ENCODE assay signal across 11 mouse cellular contexts in genomic region chr9:122701817-122702216, GRCm38 (mm10). TPM values are rescaled to one million over a fixed set of nuclear protein-coding genes. Genes with fewer than 3 reads are reported as not detected.
DNase-seq lines count a peak whose midpoint lies in the region; ATAC-seq lines count a peak whose summit lies in the region.
"Had no signal": no experiment of that assay in that cellular context is flagged by ENCODE, and none has a peak within 500 bp of the region (broad histone marks: within the 10 kb centered on the region; RNA-seq: fewer than 3 reads in every experiment).

No protein-coding gene starts in this region.

- H3K4me3 ChIP-seq in midbrain, embryonic 11.5 days (ENCODE audit: low read depth, low read length), result no peak overlapping the region
- H3K4me3 ChIP-seq in midbrain, embryonic 10.5 days, result no peak overlapping the region
- H3K4me3 ChIP-seq: heart, embryonic 15.5 days; liver, embryonic 15.5 days had no signal

- ATAC-seq in midbrain, embryonic 11.5 days (ENCODE audit: low FRiP score), result no peak
- ATAC-seq in megakaryocyte progenitor cell, adult 5-6 weeks (replicated peaks; ENCODE audit: poor library complexity), result 0 out of 2 replicates have a peak, but pooled peaks have one; percentile 39

- H3K4me2 ChIP-seq in midbrain, embryonic 11.5 days, result no peak overlapping the region
- H3K4me2 ChIP-seq: heart, embryonic 15.5 days; liver, embryonic 15.5 days had no signal

- H3K27ac ChIP-seq in midbrain, embryonic 11.5 days (ENCODE audit: low read depth, low read length), result no peak overlapping the region
- no peak overlapping the region for H3K27ac ChIP-seq in midbrain, embryonic 10.5 days (replicated peaks)
- H3K27ac ChIP-seq: heart, embryonic 15.5 days; liver, embryonic 15.5 days had no signal

- peak; percentile 59 for DNase-seq in adrenal gland, postnatal 14 days
- no peak for DNase-seq in adrenal gland, adult 18-20 months (ENCODE audit: low spot score in 2 of 2)
- peak; percentile 95 for DNase-seq in midbrain, embryonic 11.5 days (ENCODE audit: low spot score, missing footprints)
- DNase-seq in midbrain, embryonic 10.5 days (ENCODE audit: low spot score), result no peak
- peak; percentile 78 for DNase-seq in embryo, embryonic 10 days (ENCODE audit: low spot score)
- DNase-seq in cerebellum, postnatal 14 days, result no peak
- no peak for DNase-seq in cerebellum, adult 8-10 months
- DNase-seq: cerebellum, postnatal 10 days had no signal

- no peaks in the 10 kb centered on the region for H3K27me3 ChIP-seq in midbrain, embryonic 11.5 days (ENCODE audit: control insufficient read depth, insufficient read depth, low read length)
- H3K27me3 ChIP-seq in midbrain, embryonic 10.5 days (ENCODE audit: low read depth, poor library complexity, severe bottlenecking), result no peaks in the 10 kb centered on the region
- H3K27me3 ChIP-seq: liver, embryonic 15.5 days had no signal

- H3K4me1 ChIP-seq in midbrain, embryonic 11.5 days (ENCODE audit: control insufficient read depth, insufficient read depth, low read length), result no peaks in the 10 kb centered on the region
- H3K4me1 ChIP-seq in midbrain, embryonic 10.5 days, result no peaks in the 10 kb centered on the region; the same call in 1 of the 2 replicates
- H3K4me1 ChIP-seq: heart, embryonic 15.5 days; liver, embryonic 15.5 days had no signal

- WGBS in midbrain, embryonic 11.5 days, result 6% methylated on average over 3 of the region's 3 CpGs
- WGBS in midbrain, embryonic 10.5 days, result 7% methylated on average over 3 of the region's 3 CpGs

- no peaks in the 10 kb centered on the region for H3K36me3 ChIP-seq in midbrain, embryonic 11.5 days (ENCODE audit: control insufficient read depth, insufficient read depth, low read length)
- H3K36me3 ChIP-seq in midbrain, embryonic 10.5 days, result no peaks in the 10 kb centered on the region
- H3K36me3 ChIP-seq: heart, embryonic 15.5 days; liver, embryonic 15.5 days had no signal

- H3K9ac ChIP-seq in midbrain, embryonic 11.5 days (ENCODE audit: low read length), result no peak overlapping the region
- H3K9ac ChIP-seq: heart, embryonic 15.5 days; liver, embryonic 15.5 days had no signal

- H3K9me3 ChIP-seq in midbrain, embryonic 11.5 days (ENCODE audit: control insufficient read depth, low read length), result no peaks in the 10 kb centered on the region
- no peaks in the 10 kb centered on the region for H3K9me3 ChIP-seq in midbrain, embryonic 10.5 days (replicated peaks)
- H3K9me3 ChIP-seq: heart, embryonic 15.5 days; liver, embryonic 15.5 days had no signal

RNA-seq across cellular contexts. Expression of gene Topaz1, which starts 45.3 kb away (rescaled TPM):
- total RNA-seq in adrenal gland, postnatal 14 days (2021), result not detected in 2 replicates
- total RNA-seq in adrenal gland, adult 18-20 months (2021), result not detected
- not detected in 2 replicates for polyA plus RNA-seq in midbrain, embryonic 11.5 days (2014; fragmentation: Nextera tagmentation; extraction: Ambion mirVana)
- polyA plus RNA-seq in midbrain, embryonic 10.5 days (2016; fragmentation: Nextera tagmentation; extraction: Ambion mirVana), result not detected in 2 replicates
- not detected in 2 replicates for total RNA-seq in megakaryocyte progenitor cell, adult 5-6 weeks (2015)
- not detected in 2 replicates for total RNA-seq in megakaryocyte progenitor cell, adult 5-6 weeks (2017)

Comparison
In these comparisons a context has a peak if more than half of its experiments do, and no peak if none do; other contexts are left out.
1. DNase-seq: peak in adrenal gland, postnatal 14 days (single experiment), midbrain, embryonic 11.5 days (single experiment) and embryo, embryonic 10 days (single experiment); none in adrenal gland, adult 18-20 months (0 of 2), midbrain, embryonic 10.5 days (single experiment), cerebellum, postnatal 14 days (0 of 2) and cerebellum, adult 8-10 months (single experiment).